Mouse (Mus musculus): ENCODE measurements around the gene Lman1l.

- no peak for TF ChIP-seq ZC3H11A (IDR thresholded peaks at IDR 0.05; ENCODE audit: borderline replicate concordance, low read depth, low read length)
- TF ChIP-seq CHD2 (IDR thresholded peaks at IDR 0.05; ENCODE audit: low read depth, low read length), result no peak
- no peak for TF ChIP-seq ZNF384 (IDR thresholded peaks at IDR 0.05; ENCODE audit: low read depth, low read length)
- TF ChIP-seq MAFK (IDR thresholded peaks at IDR 0.05; ENCODE audit: insufficient read depth, low read depth, low read length), result no peak
- TF ChIP-seq HCFC1 (IDR thresholded peaks at IDR 0.05; ENCODE audit: borderline replicate concordance, insufficient read depth, low read length), result no peak
These were observed 24.6 kb upstream of the Lman1l start for GRCm38 (mm10) chr9:57644944-57645893.

Measured in ES-E14 (cell line).